Mouse (Mus musculus) thymus, postnatal 0 days (tissue): ENCODE results near the gene Zbtb43. TPM values are rescaled to one million over a fixed set of nuclear protein-coding genes. Genes with fewer than 3 reads are reported as not detected.
A peak's percentile ranks its signal among the peaks of the same experiment; 100 is the strongest.

ENCODE experiments used
- DNase-seq: peaks from one replicate; pipeline ENCODE4 v3.0.0-alpha.2; 2015; ENCODE audit warnings: low spot score
- polyA plus RNA-seq: library from polyadenylated mRNA; unstranded; fragments of >200 nt; fragmentation: Nextera tagmentation; extraction: Ambion mirVana; gene quantifications from 2 replicates; pipeline ENCODE4 v1.2.1, GENCODE M21; 2015

Gene Zbtb43
- polyA plus RNA-seq, 1 experiment from 2014 or later = 16.7 TPM

DNA sequence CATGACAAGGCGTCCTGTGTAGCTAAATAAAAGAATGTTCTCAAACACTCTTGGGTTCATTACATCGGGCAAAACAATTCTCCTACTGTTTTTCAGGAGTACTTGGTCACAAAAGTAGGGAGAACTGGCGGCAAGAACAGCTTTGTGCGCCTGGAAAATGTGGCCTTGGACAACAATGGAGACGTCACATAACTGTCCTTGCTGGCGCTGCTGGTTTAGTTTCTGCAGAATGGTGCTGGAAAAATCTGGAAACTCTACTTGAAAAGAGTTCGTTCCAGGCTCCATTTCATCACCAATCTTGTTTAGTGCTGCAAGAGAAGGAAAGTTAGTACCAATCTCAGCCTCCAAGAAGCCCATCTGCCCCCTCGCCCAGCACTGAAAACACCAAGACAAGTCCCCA, 13.5 kb downstream of the Zbtb43 start:
- no peak for DNase-seq

GRCm38 (mm10) chr2:33453476-33453875, 14.9 kb downstream of the Zbtb43 start:
- DNase-seq = no peak

- no peak for DNase-seq
Measured at GRCm38 (mm10) chr2:33452721-33453120, 15.6 kb downstream of the Zbtb43 start.

- DNase-seq = no peak
Measured at GRCm38 (mm10) chr2:33452140-33452539, 16.2 kb downstream of the Zbtb43 start.

- DNase-seq = no peak
Measured at GRCm38 (mm10) chr2:33451038-33451978, 17.1 kb downstream of the Zbtb43 start.

DNA sequence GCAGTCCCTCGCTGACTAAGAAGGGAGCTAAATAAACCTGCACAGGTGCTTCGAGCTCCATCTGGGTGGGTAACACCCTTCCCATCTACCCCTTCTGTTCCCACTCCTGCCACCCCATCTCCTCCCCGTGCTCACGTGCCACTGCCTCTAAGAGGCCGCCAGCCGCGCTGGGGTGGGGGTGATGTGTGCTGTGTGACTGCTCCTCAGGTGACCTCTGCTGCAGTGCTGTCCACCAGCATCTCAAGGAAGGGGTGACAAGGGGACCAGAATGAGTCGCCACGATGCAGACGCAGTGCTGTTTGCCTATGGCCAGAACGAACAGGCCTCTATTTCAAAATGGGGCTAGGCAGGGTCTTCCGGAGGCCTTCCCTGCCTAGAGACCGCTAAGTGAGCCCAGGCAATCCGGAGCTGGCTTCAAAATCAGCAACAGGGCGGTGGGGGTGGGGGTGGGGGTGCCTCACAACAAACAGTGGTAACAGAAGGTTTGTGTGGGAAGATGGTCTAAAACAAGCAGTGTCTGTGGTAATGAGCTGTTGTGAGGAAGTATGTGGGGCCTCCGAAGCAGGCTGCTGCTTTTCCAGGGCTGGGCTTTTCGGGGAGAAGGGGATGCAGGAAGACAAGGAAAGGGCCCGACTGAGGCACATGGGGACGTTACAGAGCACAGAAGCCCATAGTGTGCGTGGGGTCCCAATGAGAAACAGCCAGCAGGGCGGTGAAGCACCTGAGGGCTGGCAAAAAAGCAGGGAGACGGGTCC, 19.1 kb downstream of the Zbtb43 start:
- DNase-seq = no peak

- DNase-seq = no peak
Measured at GRCm38 (mm10) chr2:33446796-33447195, 21.6 kb downstream of the Zbtb43 start.

- no peak for DNase-seq
Measured at GRCm38 (mm10) chr2:33445741-33446140, 22.6 kb downstream of the Zbtb43 start.

- DNase-seq = no peak
Measured at GRCm38 (mm10) chr2:33444862-33445261, 23.5 kb downstream of the Zbtb43 start.

DNA sequence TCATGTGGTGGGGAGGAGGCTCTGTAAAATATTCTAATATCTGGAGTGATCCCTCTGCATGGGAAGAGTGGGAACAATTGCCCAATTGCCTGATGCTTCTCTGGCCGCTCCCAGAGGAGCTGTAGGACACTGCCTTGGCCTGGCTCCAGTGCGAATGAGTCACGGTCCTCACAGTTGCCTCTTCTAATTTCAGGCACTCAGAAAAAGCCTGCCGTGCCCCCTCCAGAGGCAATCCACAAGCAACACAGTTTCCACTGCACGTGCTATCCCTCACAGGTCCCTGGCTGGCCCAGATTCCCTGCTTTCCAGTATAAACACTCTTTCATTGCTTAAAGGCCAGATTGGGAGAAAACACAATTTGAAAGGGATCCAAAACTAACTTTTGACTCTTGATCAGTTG, 24.0 kb downstream of the Zbtb43 start:
- no peak for DNase-seq

GRCm38 (mm10) chr2:33442701-33443100, 25.7 kb downstream of the Zbtb43 start:
- no peak for DNase-seq

- DNase-seq = peak; percentile 18
Measured at GRCm38 (mm10) chr2:33440893-33441292, 27.5 kb downstream of the Zbtb43 start.

- DNase-seq = no peak
Measured at GRCm38 (mm10) chr2:33439980-33440670, 28.2 kb downstream of the Zbtb43 start.

DNA sequence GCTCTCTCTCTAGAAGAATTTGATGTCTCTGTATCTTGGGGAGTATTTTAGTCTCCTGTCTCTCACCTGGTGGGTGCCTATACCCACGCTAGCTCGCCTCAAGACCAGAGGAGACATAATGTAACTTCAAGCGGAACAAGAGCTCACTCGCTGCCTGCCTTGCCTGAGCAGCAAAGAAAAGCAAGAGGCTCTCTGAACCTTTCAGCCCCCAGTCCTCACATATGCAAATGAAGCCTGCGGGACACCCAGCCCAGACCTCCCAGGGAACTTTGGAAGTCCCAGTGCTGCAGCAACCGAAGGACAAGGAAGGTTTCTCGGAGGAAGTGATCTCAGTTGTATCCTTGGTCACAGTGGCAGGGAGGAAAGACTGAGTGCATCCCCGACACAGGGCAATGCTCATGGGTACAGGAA, 28.9 kb downstream of the Zbtb43 start:
- DNase-seq = no peak

GRCm38 (mm10) chr2:33438377-33438776, 30.0 kb downstream of the Zbtb43 start:
- no peak for DNase-seq

DNA sequence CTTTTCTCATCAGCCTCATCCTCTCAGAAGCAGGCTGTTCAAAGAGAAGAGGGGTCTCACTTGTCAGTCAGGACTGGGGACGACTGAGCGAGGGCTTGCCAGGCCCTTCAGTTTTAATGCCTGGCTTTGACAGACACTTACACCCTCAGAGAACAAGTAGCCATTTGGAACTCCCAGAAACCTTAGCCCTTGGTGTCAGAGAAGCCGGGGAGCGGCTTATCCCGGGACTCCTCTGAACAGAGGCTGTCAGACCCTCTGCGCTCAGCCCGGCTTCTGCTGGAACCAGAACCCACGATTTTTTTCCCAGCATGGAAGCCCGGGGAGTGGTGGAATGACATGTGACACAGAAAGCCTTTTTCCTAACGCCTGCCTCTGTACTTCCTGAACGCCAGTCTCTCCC, 31.2 kb downstream of the Zbtb43 start:
- DNase-seq = no peak

- no peak for DNase-seq
Measured at GRCm38 (mm10) chr2:33436035-33436580, 32.3 kb downstream of the Zbtb43 start.

GRCm38 (mm10) chr2:33435036-33435650, 33.2 kb downstream of the Zbtb43 start:
- no peak for DNase-seq

DNA sequence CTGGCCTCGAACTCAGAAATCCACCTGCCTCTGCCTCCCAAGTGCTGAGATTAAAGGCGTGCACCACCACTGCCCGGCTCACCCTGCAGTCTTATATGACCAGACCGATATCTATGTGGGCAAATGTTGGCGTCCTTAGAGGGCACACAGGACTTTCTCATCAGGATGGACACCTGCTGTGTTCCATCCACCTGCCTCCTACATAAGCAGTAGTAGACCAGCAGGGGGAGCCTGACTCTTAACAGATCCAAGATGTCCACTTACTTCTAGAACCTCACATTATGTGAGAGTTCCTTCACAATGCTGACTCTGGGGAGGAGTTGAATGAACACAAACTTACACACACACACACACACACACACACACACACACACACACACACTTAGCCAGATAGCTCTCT, 35.5 kb downstream of the Zbtb43 start:
- DNase-seq = peak; percentile 63

DNA sequence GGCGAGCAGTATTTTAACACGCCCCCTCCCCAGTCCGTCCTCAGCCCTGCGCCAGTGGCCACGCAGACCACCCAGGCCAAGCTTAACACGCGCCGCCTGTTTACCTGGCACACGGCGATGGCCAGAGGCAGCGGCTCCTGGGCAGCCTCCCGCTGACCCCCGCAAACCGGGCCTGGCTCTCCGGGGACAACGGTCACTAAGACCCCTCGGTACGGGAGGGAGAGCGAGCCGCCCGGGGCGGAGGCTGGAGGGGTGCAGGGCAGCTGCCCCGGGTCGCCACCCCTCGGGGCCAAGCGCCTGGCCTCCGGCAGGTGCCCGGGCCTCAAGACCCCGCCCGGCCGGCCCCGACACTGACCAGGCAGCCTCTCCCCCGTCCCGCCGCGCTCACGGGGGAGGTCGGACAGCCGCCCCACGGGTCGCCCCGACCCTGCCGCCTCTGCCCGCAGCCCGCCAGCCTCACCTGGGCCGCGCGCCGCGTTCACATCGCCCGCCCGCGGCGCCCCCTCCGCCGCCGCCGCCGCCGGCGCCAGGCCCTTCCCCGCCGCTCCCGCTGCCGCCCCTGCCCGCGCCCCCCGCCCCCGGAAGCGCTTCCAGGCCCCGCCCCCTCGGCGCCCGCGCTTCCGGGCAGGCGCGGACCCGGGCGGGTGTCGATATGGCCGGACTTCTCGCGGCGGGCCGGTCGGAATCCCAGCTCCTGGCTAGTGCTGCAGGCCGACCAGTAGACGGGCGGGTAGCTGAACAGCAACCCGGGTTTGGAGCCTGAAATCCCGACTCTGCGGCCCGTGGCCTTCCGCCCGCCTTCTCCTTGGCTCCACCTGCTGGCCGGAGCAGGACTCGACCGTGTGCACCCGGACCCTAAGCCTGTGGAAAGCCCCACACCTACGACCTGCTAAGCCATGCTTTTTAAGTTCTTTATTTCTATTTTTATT, 37.3 kb downstream of the Zbtb43 start, which contains the start of gene Zbtb34:
Zbtb34 (minus strand) TSS at position 554 of the 929 bp plus-strand sequence.
- peak; percentile 81 for DNase-seq
